Mouse (Mus musculus): Measurements from ENCODE around the gene Bmpr2.
A peak's percentile ranks its signal among the peaks of the same experiment; 100 is the strongest.

Bmpr2 gene

DNA sequence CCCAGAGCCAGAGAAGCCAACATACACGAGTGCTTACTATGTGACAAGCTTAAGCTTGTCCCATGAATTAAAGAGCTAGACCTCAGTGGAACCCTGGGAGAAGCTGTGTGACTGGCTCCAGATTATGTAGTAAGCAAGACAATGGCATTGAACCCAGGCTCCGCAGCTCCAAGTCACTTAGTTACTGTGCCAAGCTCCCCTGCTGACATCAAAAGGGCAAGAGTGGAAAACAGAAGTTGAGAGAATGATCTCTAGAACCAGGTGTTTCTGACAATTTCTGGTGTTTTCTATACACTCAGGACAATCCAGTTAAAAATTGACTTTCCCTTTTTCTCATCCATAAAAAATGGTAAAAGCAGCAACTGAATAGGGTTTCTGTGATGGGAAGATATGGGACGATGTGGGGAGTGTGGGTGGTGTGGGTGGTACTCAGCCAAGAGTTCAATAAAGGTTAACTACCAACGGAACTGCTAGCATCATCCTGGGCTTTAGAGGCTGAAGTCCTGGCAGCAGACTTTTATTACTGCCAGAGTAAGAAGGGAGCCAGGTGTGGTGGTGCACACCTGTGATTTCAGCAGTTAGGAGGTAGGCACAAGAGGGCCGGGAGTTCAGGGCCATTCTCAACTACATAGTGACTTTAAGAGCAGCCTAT is 134.1 kb downstream of the Bmpr2 start:
- DNase-seq (ENCODE audit: low spot score in 2 of 2) = no peak

GRCm38 (mm10) chr1:59899679-59900078 is 136.5 kb downstream of the Bmpr2 start:
- no peak for DNase-seq (ENCODE audit: low spot score in 2 of 2)

- DNase-seq (ENCODE audit: low spot score in 2 of 2) = no peak
Observed at GRCm38 (mm10) chr1:59901082-59901876, 138.1 kb downstream of the Bmpr2 start.

GRCm38 (mm10) chr1:59902634-59903033 is 139.4 kb downstream of the Bmpr2 start:
- no peak for DNase-seq (ENCODE audit: low spot score in 2 of 2)

GRCm38 (mm10) chr1:59904630-59905295 is 141.6 kb downstream of the Bmpr2 start:
- no peak for DNase-seq (ENCODE audit: low spot score in 2 of 2)

DNA sequence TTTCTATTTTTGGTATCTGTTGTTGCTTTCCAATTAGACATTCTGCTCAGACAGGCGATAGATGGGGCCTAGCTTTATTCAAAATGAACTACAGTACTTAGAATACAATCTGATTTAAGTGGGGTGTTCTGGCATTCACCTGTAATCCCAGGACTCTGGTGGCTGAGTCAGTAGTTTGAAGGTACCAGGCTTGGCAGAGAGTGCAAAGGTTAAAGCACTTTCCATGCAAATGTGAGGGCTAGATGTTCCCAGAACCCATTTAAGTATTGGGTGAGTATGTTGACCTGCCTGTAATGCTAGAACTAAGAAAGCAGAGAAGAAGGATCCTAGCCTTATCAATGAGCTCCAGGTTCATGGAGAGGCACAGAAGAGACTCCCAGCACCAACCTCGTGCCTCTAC is 142.7 kb downstream of the Bmpr2 start:
- DNase-seq (ENCODE audit: low spot score in 2 of 2) = no peak

- no peak for DNase-seq (ENCODE audit: low spot score in 2 of 2)
Observed at GRCm38 (mm10) chr1:59906819-59907521, 143.8 kb downstream of the Bmpr2 start.

DNA sequence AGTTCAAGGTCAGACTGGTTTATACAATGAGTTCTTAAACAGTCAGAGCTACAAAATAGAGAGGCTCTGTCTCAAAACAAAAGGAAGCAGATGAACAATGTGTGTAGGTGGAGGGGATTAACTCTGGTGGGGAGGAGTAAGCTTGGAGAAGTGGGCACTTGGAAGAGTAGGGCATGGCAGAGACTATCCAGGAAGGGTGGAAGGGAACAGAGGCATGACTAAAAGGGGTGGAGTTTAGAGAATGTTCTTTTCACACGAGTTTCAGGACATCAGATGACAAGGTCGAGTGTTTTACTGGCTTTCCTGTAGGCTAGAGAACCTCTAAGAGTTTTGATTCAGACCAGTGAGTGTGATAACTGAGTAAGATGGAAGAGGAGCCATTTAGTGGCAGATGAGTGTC is 144.5 kb downstream of the Bmpr2 start:
- no peak for DNase-seq (ENCODE audit: low spot score in 2 of 2)

DNA sequence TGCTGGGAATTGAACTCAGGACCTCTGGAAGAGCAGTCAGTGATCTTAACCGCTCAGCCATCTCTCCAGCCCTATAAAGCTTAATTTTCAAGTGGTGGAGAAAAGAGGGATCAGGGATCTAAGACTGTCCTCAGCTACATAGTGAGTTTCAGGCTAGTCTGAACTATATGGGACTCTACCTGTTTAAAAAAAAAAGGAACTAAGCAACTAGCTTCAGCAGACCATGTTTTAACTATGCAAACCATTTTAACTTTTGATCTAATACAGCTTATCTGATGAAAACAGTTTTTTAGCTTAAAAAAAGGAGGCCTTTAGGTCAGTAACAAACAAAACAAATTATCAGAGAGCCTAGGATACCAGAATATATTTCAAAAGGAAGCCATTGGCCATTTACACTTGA is 147.7 kb downstream of the Bmpr2 start:
- no peak for DNase-seq (ENCODE audit: low spot score in 2 of 2)

DNA sequence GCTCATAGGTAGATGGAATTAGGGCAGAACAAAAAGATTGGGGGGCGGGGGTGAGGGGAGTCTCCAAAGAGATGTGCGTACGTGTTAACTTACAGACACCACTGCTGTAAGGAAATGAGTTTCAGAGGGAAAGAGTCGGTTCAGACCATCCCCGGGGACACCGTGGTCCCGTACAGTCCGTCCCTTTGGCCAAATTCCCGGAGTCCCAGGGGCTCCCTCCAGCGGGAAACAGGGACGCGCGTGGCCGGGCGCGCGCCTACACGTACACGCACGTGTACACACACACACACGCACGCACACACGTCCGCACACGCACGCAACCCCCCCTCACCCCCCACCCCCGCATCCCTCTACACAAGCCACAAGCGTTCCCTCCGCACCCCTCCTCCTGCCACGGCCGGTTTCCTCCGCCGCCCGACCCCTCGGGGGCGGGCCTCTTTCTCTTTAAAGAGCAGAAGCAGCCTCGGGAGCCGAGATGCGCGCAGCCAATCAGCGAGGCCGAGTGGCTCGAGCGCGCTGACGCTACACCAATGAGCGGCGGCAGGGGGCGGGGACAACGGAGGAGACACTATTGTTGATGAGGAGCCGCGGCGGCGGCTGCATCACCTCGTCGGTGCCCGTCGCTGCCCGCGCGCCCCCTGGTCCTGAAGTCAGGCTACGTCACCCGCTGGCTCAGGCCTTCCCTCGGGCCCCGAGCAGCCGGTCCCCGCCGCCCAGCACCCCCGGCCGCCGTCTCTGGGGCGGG is 149.4 kb downstream of the Bmpr2 start, which contains the start of gene Fam117b:
Gene Fam117b, plus strand, starts transcription at position 594 of the 745 bp plus-strand sequence.
- DNase-seq (ENCODE audit: low spot score in 2 of 2) = peak; percentile 91 to 95

GRCm38 (mm10) chr1:59913195-59913868 is 150.1 kb downstream of the Bmpr2 start:
- DNase-seq (ENCODE audit: low spot score in 2 of 2) = peak in 1 of 2 experiments; percentile 41

DNA sequence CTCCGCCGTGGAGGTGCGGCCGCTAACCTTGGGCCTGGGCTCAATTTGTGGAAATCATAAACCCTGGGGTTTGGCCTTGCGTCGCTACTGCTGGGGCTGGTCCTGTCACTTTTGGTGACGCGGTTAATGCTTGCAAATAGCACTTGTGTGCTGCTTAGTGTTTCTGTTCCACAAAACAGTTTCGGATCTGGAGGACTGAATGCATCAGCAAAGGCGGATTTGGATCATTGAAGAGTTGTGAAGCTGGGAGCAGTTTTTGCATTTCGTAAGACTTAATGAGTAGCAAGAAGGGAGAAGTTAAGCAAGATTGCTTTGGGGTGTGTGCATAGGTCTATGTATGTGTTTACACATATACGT is 150.6 kb downstream of the Bmpr2 start:
- DNase-seq (ENCODE audit: low spot score in 2 of 2) = no peak

- DNase-seq (ENCODE audit: low spot score in 2 of 2) = no peak
Observed at GRCm38 (mm10) chr1:59914799-59915198, 151.6 kb downstream of the Bmpr2 start.

- no peak for DNase-seq (ENCODE audit: low spot score in 2 of 2)
Observed at GRCm38 (mm10) chr1:59915843-59916610, 152.8 kb downstream of the Bmpr2 start.

DNA sequence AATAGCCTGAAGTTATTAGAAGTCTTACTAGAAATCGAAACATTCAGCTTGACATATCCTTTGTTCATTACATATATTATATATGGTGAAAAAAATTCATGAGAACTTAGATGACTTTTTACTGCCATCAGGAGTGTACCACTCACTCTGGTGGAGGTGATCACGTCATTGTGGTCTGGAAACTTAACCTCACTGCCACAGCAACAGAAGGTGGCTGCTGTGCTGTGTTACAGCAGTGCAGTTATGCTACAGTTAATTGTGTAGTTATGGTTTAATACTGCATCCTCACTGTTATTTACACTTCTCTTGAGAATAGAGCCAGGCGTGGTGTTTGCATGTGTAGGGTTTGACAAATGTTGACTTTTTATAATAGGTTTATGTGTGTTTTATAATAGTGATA is 154.2 kb downstream of the Bmpr2 start:
- DNase-seq (ENCODE audit: low spot score in 2 of 2) = no peak

DNA sequence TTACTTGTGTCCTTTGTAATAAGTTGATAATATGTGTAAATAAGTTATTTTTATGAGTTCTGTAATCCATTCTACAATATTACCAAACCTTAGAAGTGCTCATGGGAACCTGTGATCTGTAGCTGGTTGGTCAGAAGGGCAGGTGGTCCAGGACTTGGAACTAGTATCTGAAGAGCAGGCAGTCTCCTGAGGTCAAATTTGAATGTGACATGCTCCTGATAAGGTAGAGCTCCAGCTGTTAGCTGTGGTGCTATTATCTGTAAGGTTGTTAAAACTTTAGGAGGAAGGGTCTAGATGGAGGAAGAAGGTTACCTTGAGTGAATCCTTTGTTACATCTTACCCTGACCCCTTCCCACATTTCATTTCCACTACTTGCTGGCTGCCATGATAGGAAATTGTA is 154.9 kb downstream of the Bmpr2 start:
- DNase-seq (ENCODE audit: low spot score in 2 of 2) = no peak

DNA sequence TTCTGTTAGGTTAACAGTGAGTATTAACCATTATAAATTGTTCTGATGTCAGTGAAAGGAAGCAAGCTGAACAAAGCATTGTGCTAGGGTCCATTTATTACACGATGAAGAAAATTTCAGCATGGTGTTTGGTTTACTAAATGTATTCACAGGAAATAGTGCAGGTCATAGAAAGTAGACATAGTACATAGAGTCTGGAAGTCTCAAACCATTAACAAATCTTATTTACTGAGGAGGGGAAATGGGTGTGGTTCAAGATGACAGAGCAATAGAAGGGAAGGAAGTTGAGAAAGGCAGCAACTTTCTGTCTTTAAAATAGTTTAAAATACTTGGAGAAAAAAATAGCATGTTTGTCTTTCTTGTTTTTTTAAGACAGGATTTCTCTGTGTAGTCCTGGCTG is 160.0 kb downstream of the Bmpr2 start:
- no peak for DNase-seq (ENCODE audit: low spot score in 2 of 2)

- no peak for DNase-seq (ENCODE audit: low spot score in 2 of 2)
Observed at GRCm38 (mm10) chr1:59923673-59924072, 160.5 kb downstream of the Bmpr2 start.

DNA sequence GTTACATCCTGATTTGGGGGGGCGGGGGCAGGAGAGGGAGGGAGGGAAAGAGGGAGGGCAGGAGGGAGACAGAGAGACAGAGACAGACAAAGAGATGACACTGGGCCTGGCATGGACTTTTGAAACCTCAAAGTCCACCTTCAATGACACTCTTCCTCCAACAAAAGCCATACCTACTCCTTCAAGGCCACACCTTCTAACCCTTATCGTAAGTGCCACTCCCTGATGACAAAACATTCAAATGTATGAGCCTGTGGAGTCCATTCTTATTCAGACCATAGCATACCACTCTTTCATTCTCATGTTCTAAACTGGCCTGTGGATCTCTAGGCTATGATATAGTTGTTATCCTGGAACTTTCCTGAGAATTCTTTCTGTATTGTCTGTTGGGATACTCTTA is 161.2 kb downstream of the Bmpr2 start:
- no peak for DNase-seq (ENCODE audit: low spot score in 2 of 2)

- no peak for DNase-seq (ENCODE audit: low spot score in 2 of 2)
Observed at GRCm38 (mm10) chr1:59926021-59926672, 162.9 kb downstream of the Bmpr2 start.

Data from urinary bladder, adult 18-20 months (tissue).